Mouse (Mus musculus): ENCODE measurements around the gene Ces2e.
"Not testable (repeated sequence)": the region's sequence is repeated elsewhere in the genome, so short reads cannot be mapped to it uniquely, and the experiment has no call there.

The Ces2e gene

GRCm38 (mm10) chr8:104925972-104926596, at the start of gene Ces2e:
TSS of gene Ces2e (plus strand) at chr8:104926260.
- DNase-seq (ENCODE audit: low read depth) = no peak

GRCm38 (mm10) chr8:104886223-104886926, 39.7 kb upstream of the Ces2e start:
- not testable (repeated sequence) for DNase-seq (ENCODE audit: low read depth)

- no peak for DNase-seq (ENCODE audit: low read depth)
These were observed 24.3 kb upstream of the Ces2e start for GRCm38 (mm10) chr8:104901746-104902145.

GRCm38 (mm10) chr8:104907111-104907510, 18.9 kb upstream of the Ces2e start:
- no peak for DNase-seq (ENCODE audit: low read depth)

GRCm38 (mm10) chr8:104909021-104909420, 17.0 kb upstream of the Ces2e start:
- not testable (repeated sequence) for DNase-seq (ENCODE audit: low read depth)

- DNase-seq (ENCODE audit: low read depth) = not testable (repeated sequence)
These were observed 16.4 kb upstream of the Ces2e start for GRCm38 (mm10) chr8:104909651-104910050.

GRCm38 (mm10) chr8:104927301-104927700, 1.2 kb downstream of the Ces2e start:
- no peak for DNase-seq (ENCODE audit: low read depth)

GRCm38 (mm10) chr8:104944665-104945064, 18.6 kb downstream of the Ces2e start:
- no peak for DNase-seq (ENCODE audit: low read depth)

- DNase-seq (ENCODE audit: low read depth) = no peak
These were observed 21.0 kb downstream of the Ces2e start, which contains the start of gene Ces2f for GRCm38 (mm10) chr8:104947056-104947455. TSS of gene Ces2f (plus strand) at chr8:104947356.

GRCm38 (mm10) chr8:104949031-104949430, 23.0 kb downstream of the Ces2e start:
- DNase-seq (ENCODE audit: low read depth) = no peak

- DNase-seq (ENCODE audit: low read depth) = peak; percentile 62
These were observed 35.5 kb downstream of the Ces2e start, which contains the start of gene Ces2g for GRCm38 (mm10) chr8:104961537-104961961. TSS of gene Ces2g (plus strand) at chr8:104961718.

- no peak for DNase-seq (ENCODE audit: low read depth)
These were observed 36.3 kb downstream of the Ces2e start for GRCm38 (mm10) chr8:104962229-104962901.

- DNase-seq (ENCODE audit: low read depth) = no peak
These were observed 37.4 kb downstream of the Ces2e start for GRCm38 (mm10) chr8:104963375-104963894.

- DNase-seq (ENCODE audit: low read depth) = no peak
These were observed 58.1 kb downstream of the Ces2e start for GRCm38 (mm10) chr8:104984126-104984525.

Data from fibroblast of lung, adult 2 months (primary cell).